Mouse (Mus musculus) hindbrain, embryonic 10.5 days (tissue): Measurements from ENCODE around the gene Sirpa. TPM values are rescaled to one million over a fixed set of nuclear protein-coding genes. Genes with fewer than 3 reads are reported as not detected.
A peak's percentile ranks its signal among the peaks of the same experiment; 100 is the strongest.

Source experiments
- DNase-seq: peaks from one replicate; pipeline ENCODE4 v3.0.0-alpha.2; 2017; ENCODE audit warnings: low spot score
- H3K27ac ChIP-seq: fragments of 300-500 bp; sonication (generic); 2 replicates; pipeline ENCODE4 v1.5.1; 2016; ENCODE audit warnings: mild to moderate bottlenecking, moderate library complexity
- H3K27me3 ChIP-seq: fragments of 300-500 bp; sonication (generic); 2 replicates; pipeline ENCODE4 v1.6.1; 2016; ENCODE audit warnings: mild to moderate bottlenecking; ENCODE audit not compliant: poor library complexity, insufficient read depth, severe bottlenecking
- H3K36me3 ChIP-seq: fragments of 300-500 bp; sonication (generic); 2 replicates; pipeline ENCODE4 v1.6.1; 2016; ENCODE audit warnings: mild to moderate bottlenecking, moderate library complexity
- H3K4me1 ChIP-seq: fragments of 300-500 bp; sonication (generic); replicated peaks from 2 replicates; pipeline ENCODE4 v1.6.1; 2016; ENCODE audit warnings: mild to moderate bottlenecking
- H3K4me3 ChIP-seq: fragments of 300-500 bp; sonication (generic); 2 replicates; pipeline ENCODE4 v1.5.1; 2016; ENCODE audit warnings: mild to moderate bottlenecking, moderate library complexity
- H3K9me3 ChIP-seq: fragments of 300-500 bp; sonication (generic); 2 replicates; pipeline ENCODE4 v1.6.1; 2016; ENCODE audit warnings: mild to moderate bottlenecking, moderate library complexity
- WGBS: fragments of 180-500 bp; shearing (Covaris S2); methylation state at CpG from one replicate; pipeline ENCODE4 v1.1.7; 2016; 5-methylcytosine and 5-hydroxymethylcytosine counted together
- polyA plus RNA-seq: library from polyadenylated mRNA; unstranded; fragments of >200 nt; fragmentation: Nextera tagmentation; extraction: Ambion mirVana; gene quantifications from 2 replicates; pipeline ENCODE4 v1.2.1, GENCODE M21; 2016

Sirpa gene
- polyA plus RNA-seq, 1 experiment from 2014 or later = 20.9 TPM

GRCm38 (mm10) chr2:129632324-129632723, 39.7 kb downstream of the Sirpa start:
- no peak overlapping the region for H3K4me3 ChIP-seq
- no peaks in the 10 kb centered on the region for H3K27me3 ChIP-seq
- WGBS = 89% methylated on average over 7 of the region's 7 CpGs
- H3K9me3 ChIP-seq = no peaks in the 10 kb centered on the region
- DNase-seq = no peak
- no peaks in the 10 kb centered on the region for H3K4me1 ChIP-seq
- H3K36me3 ChIP-seq = peaks cover 19% of the 10 kb centered on the region
- H3K27ac ChIP-seq = no peak overlapping the region

GRCm38 (mm10) chr2:129633077-129633732, 40.6 kb downstream of the Sirpa start:
- DNase-seq = no peak
- WGBS = 73% methylated on average over 9 of the region's 9 CpGs
- peaks cover 19% of the 10 kb centered on the region for H3K36me3 ChIP-seq
- H3K4me1 ChIP-seq = no peaks in the 10 kb centered on the region
- no peaks in the 10 kb centered on the region for H3K9me3 ChIP-seq
- no peak overlapping the region for H3K4me3 ChIP-seq
- H3K27me3 ChIP-seq = no peaks in the 10 kb centered on the region
- H3K27ac ChIP-seq = no peak overlapping the region

- no peak overlapping the region for H3K27ac ChIP-seq
- peaks cover 19% of the 10 kb centered on the region for H3K36me3 ChIP-seq
- no peaks in the 10 kb centered on the region for H3K27me3 ChIP-seq
- 86% methylated on average over 3 of the region's 3 CpGs for WGBS
- no peaks in the 10 kb centered on the region for H3K9me3 ChIP-seq
- H3K4me1 ChIP-seq = no peaks in the 10 kb centered on the region
- no peak overlapping the region for H3K4me3 ChIP-seq
- no peak for DNase-seq
Measured at GRCm38 (mm10) chr2:129633982-129634381, 41.3 kb downstream of the Sirpa start.

GRCm38 (mm10) chr2:129652616-129653015, 60.0 kb downstream of the Sirpa start:
- 79% methylated on average over 4 of the region's 4 CpGs for WGBS
- H3K4me3 ChIP-seq = no peak overlapping the region
- peaks cover 10% of the 10 kb centered on the region for H3K4me1 ChIP-seq
- no peaks in the 10 kb centered on the region for H3K9me3 ChIP-seq
- H3K27ac ChIP-seq = no peak overlapping the region
- H3K27me3 ChIP-seq = no peaks in the 10 kb centered on the region
- DNase-seq = no peak
- no peaks in the 10 kb centered on the region for H3K36me3 ChIP-seq

GRCm38 (mm10) chr2:129653632-129654031, 61.0 kb downstream of the Sirpa start:
- no peak for DNase-seq
- H3K4me1 ChIP-seq = peaks cover 8% of the 10 kb centered on the region
- 94% methylated on average over 2 of the region's 2 CpGs for WGBS
- H3K4me3 ChIP-seq = no peak overlapping the region
- no peaks in the 10 kb centered on the region for H3K36me3 ChIP-seq
- H3K27me3 ChIP-seq = no peaks in the 10 kb centered on the region
- no peaks in the 10 kb centered on the region for H3K9me3 ChIP-seq
- H3K27ac ChIP-seq = no peak overlapping the region

- WGBS = 93% methylated on average over 4 of the region's 4 CpGs
- DNase-seq = no peak
Measured at GRCm38 (mm10) chr2:129654233-129654950, 61.8 kb downstream of the Sirpa start.

GRCm38 (mm10) chr2:129655033-129655432, 62.4 kb downstream of the Sirpa start:
- Histone ChIP-seq H3K27me3 (no peaks in the 10 kb centered on the region), H3K36me3 (no peaks in the 10 kb centered on the region), H3K4me1 (peaks cover 5% of the 10 kb centered on the region; the same call in 1 of the 2 replicates), H3K27ac (no peak overlapping the region), H3K9me3 (no peaks in the 10 kb centered on the region), H3K4me3 (no peak overlapping the region)
- WGBS = 90% methylated on average over 4 of the region's 4 CpGs
- no peak for DNase-seq

More at GRCm38 (mm10) chr2:129654233-129654950, 61.8 kb downstream of the Sirpa start:
- no peaks in the 10 kb centered on the region for H3K27me3 ChIP-seq
- H3K36me3 ChIP-seq = no peaks in the 10 kb centered on the region
- H3K4me3 ChIP-seq = no peak overlapping the region
- H3K27ac ChIP-seq = no peak overlapping the region
- H3K4me1 ChIP-seq = peaks cover 5% of the 10 kb centered on the region; the same call in 1 of the 2 replicates
- no peaks in the 10 kb centered on the region for H3K9me3 ChIP-seq

GRCm38 (mm10) chr2:129658796-129659195, 66.2 kb downstream of the Sirpa start:
- no peak for DNase-seq
- no peaks in the 10 kb centered on the region for H3K36me3 ChIP-seq
- 90% methylated on average over 4 of the region's 4 CpGs for WGBS
- no peaks in the 10 kb centered on the region for H3K4me1 ChIP-seq
- no peaks in the 10 kb centered on the region for H3K9me3 ChIP-seq
- no peak overlapping the region for H3K27ac ChIP-seq
- H3K27me3 ChIP-seq = no peaks in the 10 kb centered on the region
- H3K4me3 ChIP-seq = no peak overlapping the region

GRCm38 (mm10) chr2:129660020-129660419, 67.4 kb downstream of the Sirpa start:
- Histone ChIP-seq H3K36me3 (no peaks in the 10 kb centered on the region), H3K4me1 (no peaks in the 10 kb centered on the region), H3K27me3 (no peaks in the 10 kb centered on the region), H3K27ac (no peak overlapping the region), H3K4me3 (no peak overlapping the region), H3K9me3 (no peaks in the 10 kb centered on the region)
- no peak for DNase-seq
- WGBS = 73% methylated on average over 6 of the region's 6 CpGs

GRCm38 (mm10) chr2:129662484-129662883, 69.8 kb downstream of the Sirpa start:
- Histone ChIP-seq H3K27me3 (no peaks in the 10 kb centered on the region), H3K36me3 (no peaks in the 10 kb centered on the region), H3K9me3 (no peaks in the 10 kb centered on the region), H3K4me1 (no peaks in the 10 kb centered on the region), H3K27ac (no peak overlapping the region), H3K4me3 (no peak overlapping the region)
- 81% methylated on average over 4 of the region's 4 CpGs for WGBS
- DNase-seq = no peak

GRCm38 (mm10) chr2:129671911-129672310, 79.3 kb downstream of the Sirpa start:
- Histone ChIP-seq H3K27me3 (no peaks in the 10 kb centered on the region), H3K9me3 (no peaks in the 10 kb centered on the region), H3K36me3 (no peaks in the 10 kb centered on the region), H3K4me3 (no peak overlapping the region), H3K4me1 (no peaks in the 10 kb centered on the region), H3K27ac (no peak overlapping the region)
- WGBS = 81% methylated on average over 4 of the region's 4 CpGs
- DNase-seq = no peak

- no peaks in the 10 kb centered on the region for H3K27me3 ChIP-seq
- 37% methylated on average over 13 of the region's 13 CpGs for WGBS
- peak; percentile 78 for DNase-seq
- H3K4me3 ChIP-seq = no peak overlapping the region
- H3K36me3 ChIP-seq = no peaks in the 10 kb centered on the region
- H3K9me3 ChIP-seq = no peaks in the 10 kb centered on the region
- peaks cover 10% of the 10 kb centered on the region; the same call in 1 of the 2 replicates for H3K4me1 ChIP-seq
- no peak overlapping the region for H3K27ac ChIP-seq
Measured at GRCm38 (mm10) chr2:129674935-129675634, 82.5 kb downstream of the Sirpa start.

GRCm38 (mm10) chr2:129677664-129678063, 85.0 kb downstream of the Sirpa start:
- Histone ChIP-seq H3K4me3 (no peak overlapping the region), H3K9me3 (no peaks in the 10 kb centered on the region), H3K27ac (no peak overlapping the region), H3K36me3 (no peaks in the 10 kb centered on the region), H3K27me3 (no peaks in the 10 kb centered on the region), H3K4me1 (peaks cover 10% of the 10 kb centered on the region; the same call in 1 of the 2 replicates)
- DNase-seq = no peak
- 41% methylated on average over 2 of the region's 2 CpGs for WGBS
